Mouse (Mus musculus): ENCODE data around the gene Gm10638.

GRCm38 (mm10) chr8:86705317-86705716 lies 40.2 kb upstream of the Gm10638 start:
- TF ChIP-seq POLR2A (IDR thresholded peaks at IDR 0.05; ENCODE audit: low read depth, low read length): no peak
- no peak for TF ChIP-seq CTCF (IDR thresholded peaks at IDR 0.05; ENCODE audit: extremely low read depth, insufficient read depth, insufficient read length, insufficient replicate concordance)

All from spleen, adult 2 months (tissue).